Mouse (Mus musculus): ENCODE results near the gene Dpp6. TPM values are rescaled to one million over a fixed set of nuclear protein-coding genes. Genes with fewer than 3 reads are reported as not detected.

The Dpp6 gene
- polyA plus RNA-seq, 1 experiment from 2014 or later = 28.8 TPM

DNA sequence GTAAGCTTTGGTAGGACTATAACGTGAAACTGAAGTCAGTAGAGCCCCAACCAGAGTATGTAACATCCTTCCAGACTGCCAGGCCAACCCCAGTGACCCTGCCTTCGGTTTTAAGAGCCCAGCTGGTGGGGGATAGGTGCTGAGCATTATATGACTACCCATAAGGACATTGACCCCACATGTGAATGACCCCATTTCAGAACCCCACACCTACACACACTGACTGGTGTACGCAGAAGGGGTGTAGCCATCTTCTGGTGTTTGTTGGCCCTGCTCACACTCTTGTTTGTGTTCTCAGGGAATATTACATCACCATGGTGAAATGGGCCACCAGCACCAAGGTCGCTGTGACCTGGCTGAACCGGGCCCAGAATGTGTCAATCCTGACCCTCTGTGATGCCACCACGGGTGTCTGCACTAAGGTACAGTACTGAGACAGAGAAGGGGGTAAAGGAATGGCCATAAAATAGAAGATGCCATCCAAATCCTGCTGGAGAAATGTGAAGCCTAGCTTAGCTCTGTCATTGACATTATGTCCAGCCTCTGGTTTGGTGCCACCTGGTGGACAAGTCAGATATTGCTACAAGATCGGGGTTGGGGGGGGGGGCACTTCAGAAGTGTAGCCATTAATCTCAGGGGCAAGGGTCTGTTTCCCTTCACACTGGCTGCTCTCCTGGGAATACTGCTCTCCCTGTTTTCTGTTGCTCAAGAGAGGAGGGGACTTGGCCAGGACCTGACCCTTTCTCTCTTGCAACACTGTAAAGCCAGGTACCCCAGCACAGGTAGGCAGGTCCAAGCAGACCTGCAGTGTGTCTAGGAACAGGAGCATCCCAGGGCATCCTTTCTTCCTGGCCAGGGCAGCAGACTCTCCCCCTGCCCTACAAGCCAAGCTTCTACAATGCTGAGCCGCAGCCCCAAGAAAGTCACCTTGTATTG is 835.1 kb downstream of the Dpp6 start:
- Histone ChIP-seq H3K27me3 (no peaks in the 10 kb centered on the region), H3K36me3 (no peaks in the 10 kb centered on the region), H3K4me2 (replicated peaks) (no peak overlapping the region), H3K9ac (replicated peaks) (no peak overlapping the region), H3K4me3 (no peak overlapping the region), H3K9me3 (no peaks in the 10 kb centered on the region), H3K4me1 (no peaks in the 10 kb centered on the region), H3K27ac (replicated peaks) (no peak overlapping the region)
- WGBS = 57% methylated on average over 8 of the region's 8 CpGs
- no peak for ATAC-seq (replicated peaks)

DNA sequence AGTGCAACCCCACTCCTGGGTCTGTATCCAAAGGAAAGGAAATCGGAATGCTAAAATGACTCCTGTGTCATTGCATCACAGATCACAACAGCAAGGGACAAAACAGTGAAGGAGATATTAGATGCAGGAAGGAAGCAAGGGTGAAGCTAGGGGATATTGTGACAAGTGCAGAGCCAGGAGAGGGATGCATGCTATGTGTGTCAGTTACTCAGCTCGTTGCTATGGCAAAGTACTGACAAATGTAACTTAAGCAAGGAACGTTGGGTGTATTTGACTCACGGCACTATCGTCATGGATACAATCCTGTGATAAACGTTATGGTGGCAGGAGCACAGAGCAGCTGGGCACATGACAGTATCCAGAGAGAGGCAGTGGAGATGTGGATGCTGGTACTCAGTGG is 839.1 kb downstream of the Dpp6 start:
- H3K9ac ChIP-seq (replicated peaks) = no peak overlapping the region
- H3K4me3 ChIP-seq = no peak overlapping the region
- H3K36me3 ChIP-seq = no peaks in the 10 kb centered on the region
- H3K4me2 ChIP-seq (replicated peaks) = no peak overlapping the region
- WGBS = 64% methylated on average over 6 of the region's 6 CpGs
- no peak for ATAC-seq (replicated peaks)
- H3K27ac ChIP-seq (replicated peaks) = no peak overlapping the region
- H3K4me1 ChIP-seq = no peaks in the 10 kb centered on the region
- H3K27me3 ChIP-seq = no peaks in the 10 kb centered on the region
- H3K9me3 ChIP-seq = no peaks in the 10 kb centered on the region

DNA sequence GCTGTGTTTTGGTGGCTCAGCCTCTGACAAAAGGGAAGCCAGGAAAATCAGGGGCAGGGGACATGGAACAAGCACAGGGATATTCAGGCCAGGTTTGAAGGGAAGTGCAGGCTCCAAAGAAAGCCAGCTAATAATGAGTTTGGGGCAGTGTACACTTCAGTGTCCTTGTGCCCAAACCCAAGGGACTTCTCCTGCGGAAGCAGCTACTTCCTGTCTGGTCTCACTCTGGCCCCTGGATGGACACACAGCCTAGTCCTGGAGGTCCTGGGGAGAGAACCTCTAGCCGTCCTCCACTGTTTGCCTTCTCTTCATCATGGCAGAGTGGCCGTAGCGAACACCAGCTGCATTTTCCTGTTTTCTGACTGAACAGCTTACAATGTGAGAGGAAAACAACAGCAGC is 840.7 kb downstream of the Dpp6 start:
- Histone ChIP-seq H3K9me3 (no peaks in the 10 kb centered on the region), H3K4me2 (replicated peaks) (no peak overlapping the region), H3K36me3 (no peaks in the 10 kb centered on the region), H3K4me3 (no peak overlapping the region), H3K9ac (replicated peaks) (no peak overlapping the region), H3K27ac (replicated peaks) (no peak overlapping the region), H3K27me3 (no peaks in the 10 kb centered on the region), H3K4me1 (no peaks in the 10 kb centered on the region)
- 77% methylated on average over 4 of the region's 4 CpGs for whole genome bisulfite sequencing
- ATAC-seq (replicated peaks) = no peak

DNA sequence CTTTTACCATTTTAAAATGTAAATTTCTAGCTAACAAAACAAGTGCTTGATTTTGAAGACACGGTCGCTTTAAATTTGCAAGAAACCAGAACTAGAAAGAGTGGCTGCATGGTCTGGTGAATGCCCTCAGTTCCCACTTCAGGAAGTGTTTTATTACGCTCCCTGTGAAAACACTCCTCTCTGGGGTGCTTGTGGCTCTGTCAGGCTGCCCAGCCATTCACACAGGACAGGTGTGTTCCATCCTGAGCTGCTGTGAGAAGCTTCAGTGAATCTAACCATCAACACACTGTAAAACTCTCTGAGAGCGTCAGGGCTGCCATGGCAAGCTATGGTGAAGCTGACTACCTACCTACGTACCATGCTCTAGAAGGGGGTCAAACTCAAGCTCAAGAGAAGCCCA is 841.2 kb downstream of the Dpp6 start:
- WGBS = 85% methylated on average over 5 of the region's 5 CpGs
- no peaks in the 10 kb centered on the region for H3K4me1 ChIP-seq
- H3K9ac ChIP-seq (replicated peaks) = no peak overlapping the region
- no peaks in the 10 kb centered on the region for H3K36me3 ChIP-seq
- H3K27ac ChIP-seq (replicated peaks) = no peak overlapping the region
- no peak overlapping the region for H3K4me3 ChIP-seq
- H3K9me3 ChIP-seq = no peaks in the 10 kb centered on the region
- no peaks in the 10 kb centered on the region for H3K27me3 ChIP-seq
- no peak overlapping the region for H3K4me2 ChIP-seq (replicated peaks)
- ATAC-seq (replicated peaks) = no peak

DNA sequence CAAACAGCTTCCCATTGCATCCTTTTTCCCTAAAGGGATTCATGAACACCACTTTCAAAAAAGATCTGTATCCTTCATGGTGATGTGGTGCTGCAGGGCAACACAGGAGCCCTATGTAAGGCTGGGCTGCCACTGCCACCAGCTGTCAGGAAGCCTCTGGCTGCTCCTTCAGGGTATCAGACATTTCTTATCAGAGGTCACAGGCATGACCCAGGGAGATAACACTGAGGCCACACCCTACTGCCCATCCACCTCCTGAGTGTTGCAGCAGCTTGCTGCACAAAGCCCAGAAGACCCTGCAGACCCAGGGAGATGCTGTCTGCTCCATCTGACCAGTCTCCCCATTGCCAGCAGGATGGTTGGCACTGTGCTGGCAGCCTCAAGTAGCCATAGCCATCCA is 841.6 kb downstream of the Dpp6 start:
- no peak overlapping the region for H3K27ac ChIP-seq (replicated peaks)
- ATAC-seq (replicated peaks) = no peak
- no peak overlapping the region for H3K4me3 ChIP-seq
- no peaks in the 10 kb centered on the region for H3K27me3 ChIP-seq
- no peaks in the 10 kb centered on the region for H3K4me1 ChIP-seq
- H3K4me2 ChIP-seq (replicated peaks) = no peak overlapping the region
- H3K9ac ChIP-seq (replicated peaks) = no peak overlapping the region
- H3K36me3 ChIP-seq = no peaks in the 10 kb centered on the region
- no peaks in the 10 kb centered on the region for H3K9me3 ChIP-seq

DNA sequence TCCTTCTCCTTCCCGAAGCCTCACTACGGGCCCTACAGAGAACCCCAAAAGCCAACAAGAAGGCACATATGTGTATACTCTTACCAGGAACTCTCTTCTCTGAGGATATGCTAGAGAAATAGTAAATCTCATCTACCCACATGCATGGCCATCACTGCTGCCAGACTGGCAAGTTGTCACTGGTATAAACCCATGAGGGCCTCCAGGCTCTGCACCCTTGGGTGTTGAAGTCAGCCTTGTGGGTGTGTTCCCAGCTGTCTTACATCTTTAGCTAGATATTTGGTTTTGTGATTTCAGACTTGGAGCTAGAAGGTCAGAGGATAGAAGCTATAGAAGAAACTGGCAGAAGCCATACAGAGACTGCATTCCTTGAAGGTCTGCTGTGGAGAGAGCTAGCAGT is 842.0 kb downstream of the Dpp6 start:
- Histone ChIP-seq H3K9me3 (no peaks in the 10 kb centered on the region), H3K36me3 (no peaks in the 10 kb centered on the region), H3K27me3 (no peaks in the 10 kb centered on the region), H3K9ac (replicated peaks) (no peak overlapping the region), H3K27ac (replicated peaks) (no peak overlapping the region), H3K4me2 (replicated peaks) (no peak overlapping the region), H3K4me3 (no peak overlapping the region), H3K4me1 (no peaks in the 10 kb centered on the region)
- WGBS = 97% methylated on average over 2 of the region's 2 CpGs
- no peak for ATAC-seq (replicated peaks)

DNA sequence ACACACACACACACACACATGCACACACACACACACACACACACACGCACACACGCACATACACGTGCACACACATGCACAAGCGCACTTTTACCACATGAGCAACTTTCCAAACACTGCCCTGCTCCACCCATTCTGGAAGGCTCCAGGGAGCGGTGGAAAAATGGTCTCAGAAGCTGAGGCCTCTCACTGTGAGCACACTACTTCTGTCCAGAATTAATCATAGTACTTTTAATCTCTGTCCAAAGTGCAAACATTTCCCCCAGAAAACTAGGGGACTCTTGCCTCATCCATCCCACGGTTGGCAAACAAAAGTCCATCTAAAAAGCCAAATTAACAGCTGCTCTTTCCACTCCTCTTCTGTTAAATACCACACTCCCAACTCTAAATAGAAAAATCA is 842.8 kb downstream of the Dpp6 start:
- Histone ChIP-seq H3K4me2 (replicated peaks) (no peak overlapping the region), H3K36me3 (no peaks in the 10 kb centered on the region), H3K9ac (replicated peaks) (no peak overlapping the region), H3K27me3 (no peaks in the 10 kb centered on the region), H3K4me3 (no peak overlapping the region), H3K4me1 (no peaks in the 10 kb centered on the region), H3K9me3 (no peaks in the 10 kb centered on the region), H3K27ac (replicated peaks) (no peak overlapping the region)
- 81% methylated on average over 6 of the region's 6 CpGs for WGBS
- no peak for ATAC-seq (replicated peaks)

DNA sequence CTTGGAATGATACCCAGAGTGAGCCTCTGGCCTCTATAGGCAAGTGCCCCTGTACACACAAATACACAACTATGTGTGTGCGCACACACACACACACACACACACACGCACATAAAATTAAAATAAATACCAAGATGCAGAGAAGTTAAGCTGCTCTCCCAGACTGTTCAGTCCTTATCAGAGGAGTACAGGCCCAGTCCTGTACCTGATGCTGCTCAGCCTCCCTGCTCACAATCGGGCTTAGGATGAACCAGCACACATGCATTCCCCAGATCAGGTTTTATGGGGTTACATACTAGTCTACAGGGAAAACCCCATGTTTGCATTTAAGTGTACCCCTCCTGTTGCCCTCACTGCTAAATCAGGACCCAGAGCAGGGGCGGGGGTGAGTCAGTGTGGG is 847.1 kb downstream of the Dpp6 start:
- Histone ChIP-seq H3K9me3 (no peaks in the 10 kb centered on the region), H3K4me2 (replicated peaks) (no peak overlapping the region), H3K4me1 (no peaks in the 10 kb centered on the region), H3K4me3 (no peak overlapping the region), H3K9ac (replicated peaks) (no peak overlapping the region), H3K27me3 (no peaks in the 10 kb centered on the region), H3K27ac (replicated peaks) (no peak overlapping the region), H3K36me3 (no peaks in the 10 kb centered on the region)
- no peak for ATAC-seq (replicated peaks)
- WGBS = 88% methylated on average over 4 of the region's 4 CpGs

DNA sequence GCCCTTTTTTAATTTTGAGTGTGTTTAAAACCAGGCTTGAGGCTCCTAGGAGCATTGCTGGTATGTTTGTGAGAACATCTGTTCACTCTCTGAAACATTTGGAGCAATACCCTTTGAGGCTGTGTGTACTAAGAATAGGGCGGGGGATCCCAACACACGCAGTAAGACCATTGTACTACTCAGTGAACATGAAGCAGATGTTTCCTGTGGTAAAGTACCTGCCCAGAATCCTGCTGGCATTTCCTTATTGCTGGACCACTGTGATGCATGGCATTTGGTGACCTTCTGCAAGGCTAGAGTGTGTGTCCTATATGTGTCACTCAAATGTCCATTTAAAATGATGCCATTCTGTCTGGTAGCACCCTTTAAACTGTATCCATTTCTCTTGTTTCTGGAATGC is 854.5 kb downstream of the Dpp6 start:
- H3K27ac ChIP-seq (replicated peaks) = no peak overlapping the region
- no peak for ATAC-seq (replicated peaks)
- H3K4me3 ChIP-seq = no peak overlapping the region
- H3K9me3 ChIP-seq = no peaks in the 10 kb centered on the region
- 81% methylated on average over 2 of the region's 2 CpGs for WGBS
- H3K4me1 ChIP-seq = no peaks in the 10 kb centered on the region
- no peak overlapping the region for H3K9ac ChIP-seq (replicated peaks)
- H3K36me3 ChIP-seq = no peaks in the 10 kb centered on the region
- H3K27me3 ChIP-seq = no peaks in the 10 kb centered on the region
- H3K4me2 ChIP-seq (replicated peaks) = no peak overlapping the region

DNA sequence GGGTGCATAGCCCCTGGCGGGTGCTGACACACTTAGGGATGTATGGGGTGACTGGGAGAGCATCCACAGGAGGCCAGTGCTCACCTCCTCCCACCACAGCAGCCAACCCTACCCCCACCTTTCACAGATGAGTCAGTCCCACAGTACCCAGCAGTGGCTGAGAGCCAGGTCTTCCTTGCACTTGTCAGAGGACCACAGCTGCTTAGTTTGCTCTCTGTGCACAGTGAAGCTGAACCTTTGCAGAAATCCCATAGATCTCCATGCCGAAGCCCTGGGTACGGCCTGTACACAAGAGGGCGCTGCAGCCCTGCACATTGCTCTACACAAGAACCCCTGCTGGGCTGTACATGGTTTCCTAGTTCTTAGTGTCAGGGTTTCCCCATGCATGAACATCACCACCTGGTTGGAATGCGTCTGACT is 860.3 kb downstream of the Dpp6 start:
- no peaks in the 10 kb centered on the region for H3K9me3 ChIP-seq
- H3K27me3 ChIP-seq = no peaks in the 10 kb centered on the region
- H3K9ac ChIP-seq (replicated peaks) = no peak overlapping the region
- H3K4me2 ChIP-seq (replicated peaks) = no peak overlapping the region
- no peak overlapping the region for H3K27ac ChIP-seq (replicated peaks)
- H3K36me3 ChIP-seq = no peaks in the 10 kb centered on the region
- no peaks in the 10 kb centered on the region for H3K4me1 ChIP-seq
- 61% methylated on average over 5 of the region's 5 CpGs for WGBS
- ATAC-seq (replicated peaks) = 0 out of 2 replicates have a peak, but pooled peaks have one; percentile 38
- H3K4me3 ChIP-seq = no peak overlapping the region

DNA sequence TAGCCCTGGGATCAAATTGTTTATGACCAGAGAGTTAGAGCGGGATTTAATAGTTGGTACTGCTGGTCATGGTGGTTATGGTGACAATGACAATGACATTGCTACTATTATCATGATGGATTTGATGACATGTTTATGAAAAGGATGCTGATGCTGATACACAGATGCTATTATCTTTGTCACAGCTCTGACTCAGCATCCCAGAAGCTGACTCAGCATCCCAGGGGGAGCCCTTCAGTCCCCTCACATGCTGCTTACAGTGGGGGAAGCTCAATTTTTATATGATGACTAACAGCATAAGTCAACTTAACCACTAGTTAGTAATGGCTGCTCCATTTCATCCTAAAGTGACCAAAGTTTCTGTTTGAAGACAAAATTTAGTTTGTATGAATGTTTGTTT is 862.1 kb downstream of the Dpp6 start:
- Histone ChIP-seq H3K9ac (replicated peaks) (no peak overlapping the region), H3K27me3 (no peaks in the 10 kb centered on the region), H3K4me1 (no peaks in the 10 kb centered on the region), H3K9me3 (no peaks in the 10 kb centered on the region), H3K36me3 (no peaks in the 10 kb centered on the region), H3K4me3 (no peak overlapping the region), H3K27ac (replicated peaks) (no peak overlapping the region), H3K4me2 (replicated peaks) (no peak overlapping the region)
- 100% methylated on average over 1 of the region's 1 CpGs for WGBS
- no peak for ATAC-seq (replicated peaks)

DNA sequence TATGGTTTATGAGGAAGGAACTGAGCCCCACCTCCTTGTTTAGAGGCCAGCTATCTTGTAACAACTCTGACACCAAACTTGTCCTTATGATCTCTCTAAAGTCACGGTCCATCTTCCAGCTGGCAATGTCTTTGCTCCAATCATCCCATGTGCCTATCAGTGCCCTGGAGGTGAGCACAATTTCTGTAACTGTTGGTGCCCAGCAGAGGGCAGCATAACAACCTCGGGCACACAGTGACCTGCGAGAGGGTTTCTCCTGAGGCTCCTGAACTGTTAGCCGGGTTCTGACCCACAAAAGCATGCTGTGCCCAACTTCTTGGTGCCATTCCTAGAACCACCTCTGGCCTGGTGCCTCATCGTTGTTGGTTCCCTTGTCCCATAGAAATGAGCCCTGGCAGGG is 863.5 kb downstream of the Dpp6 start:
- H3K36me3 ChIP-seq = no peaks in the 10 kb centered on the region
- H3K9ac ChIP-seq (replicated peaks) = no peak overlapping the region
- no peak overlapping the region for H3K27ac ChIP-seq (replicated peaks)
- 33% methylated on average over 5 of the region's 5 CpGs for WGBS
- no peak overlapping the region for H3K4me2 ChIP-seq (replicated peaks)
- H3K9me3 ChIP-seq = no peaks in the 10 kb centered on the region
- no peak overlapping the region for H3K4me3 ChIP-seq
- no peaks in the 10 kb centered on the region for H3K27me3 ChIP-seq
- H3K4me1 ChIP-seq = no peaks in the 10 kb centered on the region
- no peak for ATAC-seq (replicated peaks)

DNA sequence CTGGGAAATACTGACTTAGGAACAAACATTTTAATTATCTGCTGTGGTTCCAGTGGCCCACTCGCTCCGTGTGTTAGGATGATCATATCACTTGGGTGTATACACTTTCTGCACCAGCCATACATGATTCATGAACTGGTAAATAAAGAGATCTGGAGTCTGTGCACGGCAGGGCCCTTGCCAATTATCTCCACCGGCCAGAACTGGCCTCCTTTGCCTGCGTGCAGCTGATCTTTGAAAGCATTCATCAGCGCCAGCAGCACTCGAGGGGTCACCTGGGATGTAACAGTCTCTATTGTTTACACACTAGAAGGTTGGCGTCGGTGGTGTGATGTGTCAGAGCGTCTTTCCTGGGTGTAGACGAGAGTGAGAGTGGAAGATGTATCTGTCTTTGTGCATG is 868.2 kb downstream of the Dpp6 start:
- Histone ChIP-seq H3K4me2 (replicated peaks) (no peak overlapping the region), H3K4me1 (no peaks in the 10 kb centered on the region), H3K9ac (replicated peaks) (no peak overlapping the region), H3K4me3 (no peak overlapping the region), H3K36me3 (no peaks in the 10 kb centered on the region), H3K27me3 (no peaks in the 10 kb centered on the region), H3K27ac (replicated peaks) (no peak overlapping the region), H3K9me3 (no peaks in the 10 kb centered on the region)
- 43% methylated on average over 11 of the region's 11 CpGs for WGBS
- 0 out of 2 replicates have a peak, but pooled peaks have one; percentile 23 for ATAC-seq (replicated peaks)

Data from forebrain, embryonic 15.5 days (tissue).